Comparison of ENCODE assay signal across 16 mouse cellular contexts in genomic region chr3:121713151-121713701, GRCm38 (mm10). TPM values are rescaled to one million over a fixed set of nuclear protein-coding genes. Genes with fewer than 3 reads are reported as not detected.
A peak's percentile ranks its signal among the peaks of the same experiment; 100 is the strongest.
DNase-seq lines count a peak whose midpoint lies in the region; ATAC-seq and TF ChIP-seq lines count a peak whose summit lies in the region.
"Had no signal": no experiment of that assay in that cellular context is flagged by ENCODE, and none has a peak within 500 bp of the region (broad histone marks: within the 10 kb centered on the region; RNA-seq: fewer than 3 reads in every experiment).

No protein-coding gene starts in this region.

- H3K4me2 ChIP-seq in kidney, embryonic 14.5 days (replicated peaks; ENCODE audit: low read depth, low read length) = no peak overlapping the region
- H3K4me2 ChIP-seq: hindbrain, embryonic 13.5 days; liver, embryonic 15.5 days had no signal

- DNase-seq in kidney, adult 2 months = no peak
- DNase-seq in ovary, adult 18-20 months (ENCODE audit: low spot score) = peak; percentile 22
- no peak for DNase-seq in ovary, postnatal 10 days (ENCODE audit: low spot score)
- DNase-seq in heart, postnatal 4 days = peak; percentile 23
- peak; percentile 65 for DNase-seq in yolk sac, embryonic 10.5 days (ENCODE audit: low spot score)
- DNase-seq in testis, postnatal 14 days (ENCODE audit: low spot score) = no peak
- no peak for DNase-seq in right cerebral cortex, postnatal 4 days
- DNase-seq: thymus, postnatal 14 days had no signal

- H3K36me3 ChIP-seq in kidney, embryonic 14.5 days (ENCODE audit: control insufficient read depth, insufficient read depth, low read length) = no peaks in the 10 kb centered on the region
- no peaks in the 10 kb centered on the region for H3K36me3 ChIP-seq in kidney, adult 2 months (ENCODE audit: control insufficient read depth, insufficient read depth, low read length)
- H3K36me3 ChIP-seq: hindbrain, embryonic 13.5 days; liver, embryonic 15.5 days had no signal

- no peak overlapping the region for H3K4me3 ChIP-seq in kidney, embryonic 14.5 days (ENCODE audit: low read length)
- no peak overlapping the region for H3K4me3 ChIP-seq in kidney, adult 2 months (ENCODE audit: insufficient read depth, low read depth, low read length)
- H3K4me3 ChIP-seq: hindbrain, embryonic 13.5 days; liver, embryonic 15.5 days had no signal

- H3K27ac ChIP-seq in kidney, embryonic 14.5 days (ENCODE audit: low read depth, low read length) = no peak overlapping the region
- no peak overlapping the region for H3K27ac ChIP-seq in kidney, adult 2 months (ENCODE audit: insufficient read depth, low read depth, low read length)
- H3K27ac ChIP-seq: hindbrain, embryonic 13.5 days; liver, embryonic 15.5 days had no signal

- 41% methylated on average over 17 of the region's 17 CpGs for WGBS in kidney, embryonic 14.5 days
- 36% methylated on average over 17 of the region's 17 CpGs for WGBS in kidney, adult 2 months

- no peaks in the 10 kb centered on the region for H3K27me3 ChIP-seq in kidney, embryonic 14.5 days (ENCODE audit: control insufficient read depth, insufficient read depth, low read length)
- no peaks in the 10 kb centered on the region for H3K27me3 ChIP-seq in kidney, adult 2 months (replicated peaks; ENCODE audit: control insufficient read depth, insufficient read depth, low read length)
- H3K27me3 ChIP-seq: hindbrain, embryonic 13.5 days had no signal

- no peak overlapping the region for H3K9ac ChIP-seq in kidney, embryonic 14.5 days (ENCODE audit: low read depth, low read length)
- H3K9ac ChIP-seq: hindbrain, embryonic 13.5 days; liver, embryonic 15.5 days had no signal

- peaks cover 3% of the 10 kb centered on the region; the same call in 1 of the 2 replicates for H3K4me1 ChIP-seq in kidney, embryonic 14.5 days (ENCODE audit: control insufficient read depth, insufficient read depth, low read length)
- H3K4me1 ChIP-seq in kidney, adult 2 months (ENCODE audit: control insufficient read depth, insufficient read depth, low read length) = peaks cover 16% of the 10 kb centered on the region
- H3K4me1 ChIP-seq: liver, embryonic 15.5 days had no signal

- ATAC-seq in kidney, embryonic 14.5 days (ENCODE audit: low FRiP score, low TSS enrichment) = peak; percentile 43; the same call in 1 of the 2 replicates

- no peaks in the 10 kb centered on the region for H3K9me3 ChIP-seq in kidney, embryonic 14.5 days (ENCODE audit: control insufficient read depth, low read length)
- H3K9me3 ChIP-seq: hindbrain, embryonic 13.5 days; liver, embryonic 15.5 days had no signal

- no peak for TF ChIP-seq CTCF in kidney, adult 2 months (conservative IDR thresholded peaks at IDR 0.05; ENCODE audit: insufficient read depth, insufficient read length, low read depth, low read length)

- no peak for TF ChIP-seq POLR2A in kidney, adult 2 months (IDR thresholded peaks at IDR 0.05; ENCODE audit: low read depth, low read length)

RNA-seq across cellular contexts. Expression of gene F3, which starts 10.1 kb away (rescaled TPM):
- 16.6 and 19.3 TPM in 2 replicates for polyA plus RNA-seq in kidney, embryonic 14.5 days (2014; fragmentation: Nextera tagmentation; extraction: Ambion mirVana)
- polyA plus RNA-seq in kidney, adult 2 months (2012; rRNA removed) = 16.8 and 17.4 TPM in 2 replicates
- 10 to 100 TPM; 13.4 to 18.1 TPM for total RNA-seq in heart, postnatal 4 days (2021)

RNA-seq across cellular contexts. Expression of gene 4930432M17Rik, which starts 42.7 kb away (rescaled TPM):
- not detected in 2 replicates for polyA plus RNA-seq in kidney, embryonic 14.5 days (2014; fragmentation: Nextera tagmentation; extraction: Ambion mirVana)
- polyA plus RNA-seq in kidney, adult 2 months (2012; rRNA removed) = not detected in 2 replicates
- not detected for total RNA-seq in heart, postnatal 4 days (2021)
- total RNA-seq: left cerebral cortex, postnatal 10 days; midbrain, postnatal 0 days had no signal
- polyA plus RNA-seq: brain, embryonic 14.5 days; cortical plate, adult 2 months; hindbrain, embryonic 13.5 days; liver, embryonic 15.5 days; midbrain, postnatal 0 days; spleen, adult 2 months had no signal

Comparison
In these comparisons a context has a peak if more than half of its experiments do, and no peak if none do; other contexts are left out.
1. DNase-seq: peak in ovary, adult 18-20 months (single experiment), heart, postnatal 4 days (single experiment) and yolk sac, embryonic 10.5 days (single experiment); none in kidney, adult 2 months (single experiment), ovary, postnatal 10 days (single experiment), testis, postnatal 14 days (single experiment) and right cerebral cortex, postnatal 4 days (single experiment).